Comparison of ENCODE assay signal across 24 mouse cellular contexts in genomic region chr2:58475578-58475977, GRCm38 (mm10). TPM values are rescaled to one million over a fixed set of nuclear protein-coding genes. Genes with fewer than 3 reads are reported as not detected.
DNase-seq lines count a peak whose midpoint lies in the region; ATAC-seq and TF ChIP-seq lines count a peak whose summit lies in the region.
"Had no signal": no experiment of that assay in that cellular context is flagged by ENCODE, and none has a peak within 500 bp of the region (broad histone marks: within the 10 kb centered on the region; RNA-seq: fewer than 3 reads in every experiment).

No protein-coding gene starts in this region.

- no peak overlapping the region for H3K9ac ChIP-seq in forebrain, embryonic 14.5 days (ENCODE audit: low read length)
- H3K9ac ChIP-seq: embryonic facial prominence, embryonic 13.5 days; hindbrain, embryonic 12.5 days had no signal

- no peak for TF ChIP-seq CTCF in brain, embryonic 14.5 days (IDR thresholded peaks at IDR 0.05; ENCODE audit: borderline replicate concordance, extremely low read depth, insufficient read depth, insufficient read length)
- TF ChIP-seq CTCF in olfactory bulb, adult 2 months (IDR thresholded peaks at IDR 0.05; ENCODE audit: insufficient read depth, low read depth, low read length): no peak
- TF ChIP-seq CTCF in cerebellum, adult 2 months (IDR thresholded peaks at IDR 0.05; ENCODE audit: borderline replicate concordance, insufficient read depth, low read depth, low read length): no peak

- peak; percentile 33 for DNase-seq in heart, adult 11 months
- DNase-seq in heart, adult 18-20 months: no peak
- DNase-seq in brain, embryonic 14.5 days (ENCODE audit: low read depth): peak; percentile 75
- DNase-seq in forebrain, embryonic 14.5 days (ENCODE audit: low spot score): peak; percentile 66
- DNase-seq in gastrocnemius, postnatal 25 days: no peak
- DNase-seq in cerebellum, adult 2 months: no peak
- DNase-seq: adrenal gland, postnatal 10 days; cerebellum, adult 11-12 months; cerebellum, adult 9-11 months; cerebellum, postnatal 36 days; gastrocnemius, postnatal 10 days; heart, postnatal 10 days; heart, postnatal 4 days had no signal

- no peak overlapping the region for H3K4me2 ChIP-seq in forebrain, embryonic 14.5 days (ENCODE audit: low read length)
- H3K4me2 ChIP-seq: embryonic facial prominence, embryonic 13.5 days; hindbrain, embryonic 12.5 days had no signal

- WGBS in forebrain, embryonic 14.5 days: 14% methylated on average over 8 of the region's 8 CpGs
- 33% methylated on average over 8 of the region's 8 CpGs for WGBS in olfactory bulb, adult 2 months
- 93% methylated on average over 8 of the region's 8 CpGs for WGBS in cerebellum, adult 2 months

- no peak for TF ChIP-seq POLR2A in brain, embryonic 14.5 days (IDR thresholded peaks at IDR 0.05; ENCODE audit: borderline replicate concordance, extremely low read depth, insufficient read depth, insufficient read length, poor library complexity, severe bottlenecking)
- TF ChIP-seq POLR2A in olfactory bulb, adult 2 months (IDR thresholded peaks at IDR 0.05; ENCODE audit: insufficient read depth, low read depth, low read length): no peak
- no peak for TF ChIP-seq POLR2A in cerebellum, adult 2 months (IDR thresholded peaks at IDR 0.05; ENCODE audit: borderline replicate concordance, insufficient read depth, low read length)

- H3K36me3 ChIP-seq in forebrain, embryonic 14.5 days (ENCODE audit: control insufficient read depth, insufficient read depth, low read length): peaks cover 20% of the 10 kb centered on the region

- H3K9me3 ChIP-seq in forebrain, embryonic 14.5 days (replicated peaks; ENCODE audit: control insufficient read depth, low read length): no peaks in the 10 kb centered on the region
- H3K9me3 ChIP-seq: embryonic facial prominence, embryonic 13.5 days; heart, embryonic 10.5 days; hindbrain, embryonic 12.5 days had no signal

- peak; percentile 70 for ATAC-seq in forebrain, embryonic 14.5 days
- ATAC-seq: hindbrain, embryonic 16.5 days; inflammation-experienced regulatory T-cells, adult 6 months had no signal

- H3K4me1 ChIP-seq in forebrain, embryonic 14.5 days (ENCODE audit: control insufficient read depth, insufficient read depth, low read length): peaks cover 10% of the 10 kb centered on the region; the same call in 1 of the 2 replicates
- peaks cover 13% of the 10 kb centered on the region for H3K4me1 ChIP-seq in olfactory bulb, adult 2 months (ENCODE audit: control insufficient read depth, insufficient read depth, low read length)
- no peaks in the 10 kb centered on the region; the same call in 1 of the 2 replicates for H3K4me1 ChIP-seq in cerebellum, adult 2 months (ENCODE audit: control insufficient read depth, insufficient read depth, low read length)
- H3K4me1 ChIP-seq: heart, embryonic 10.5 days; hindbrain, embryonic 12.5 days had no signal

- H3K27ac ChIP-seq in forebrain, embryonic 14.5 days (ENCODE audit: low read depth, low read length): peak overlapping the region; percentile 44; the same call in 1 of the 2 replicates
- peak overlapping the region; percentile 45; the same call in 1 of the 2 replicates for H3K27ac ChIP-seq in olfactory bulb, adult 2 months (ENCODE audit: insufficient read depth, low read depth, low read length)
- H3K27ac ChIP-seq in cerebellum, adult 2 months (ENCODE audit: insufficient read depth, low read length): no peak overlapping the region
- H3K27ac ChIP-seq: embryonic facial prominence, embryonic 13.5 days; heart, embryonic 10.5 days; hindbrain, embryonic 12.5 days had no signal

- H3K27me3 ChIP-seq in forebrain, embryonic 14.5 days (replicated peaks; ENCODE audit: control insufficient read depth, insufficient read depth, low read length): no peaks in the 10 kb centered on the region
- H3K27me3 ChIP-seq in cerebellum, adult 2 months (ENCODE audit: control insufficient read depth, insufficient read depth, low read length): no peaks in the 10 kb centered on the region
- H3K27me3 ChIP-seq: embryonic facial prominence, embryonic 13.5 days; hindbrain, embryonic 12.5 days had no signal

- no peak overlapping the region for H3K4me3 ChIP-seq in forebrain, embryonic 14.5 days (ENCODE audit: low read depth, low read length)
- H3K4me3 ChIP-seq in olfactory bulb, adult 2 months (ENCODE audit: insufficient read depth, low read depth, low read length): no peak overlapping the region
- H3K4me3 ChIP-seq in cerebellum, adult 2 months (replicated peaks; ENCODE audit: insufficient read depth, low read depth, low read length): no peak overlapping the region
- H3K4me3 ChIP-seq: embryonic facial prominence, embryonic 13.5 days; heart, embryonic 10.5 days; hindbrain, embryonic 12.5 days had no signal

RNA-seq across cellular contexts. Expression of gene Gm17409, which starts 5.7 kb away (rescaled TPM):
- total RNA-seq in heart, adult 18-20 months (2021): not detected
- polyA plus RNA-seq in brain, embryonic 14.5 days (2012; rRNA removed): not detected in 2 replicates
- not detected in 2 replicates for polyA plus RNA-seq in forebrain, embryonic 14.5 days (2014; fragmentation: Nextera tagmentation; extraction: Ambion mirVana)
- polyA plus RNA-seq in olfactory bulb, adult 2 months (2012; ENCODE audit: insufficient read depth, insufficient read length, low replicate concordance, missing spikeins): not detected in 2 replicates
- not detected for total RNA-seq in gastrocnemius, postnatal 25 days (2021)
- polyA plus RNA-seq in cerebellum, adult 2 months (2012; rRNA removed): not detected in 2 replicates
- total RNA-seq: adrenal gland, postnatal 10 days; adrenal gland, postnatal 4 days; gastrocnemius, postnatal 10 days; granulocyte monocyte progenitor cell, adult 5-6 weeks; heart, postnatal 10 days; heart, postnatal 4 days; MEL had no signal
- polyA plus RNA-seq: embryonic facial prominence, embryonic 13.5 days; frontal cortex, adult 2 months; heart, embryonic 10.5 days; heart, embryonic 14.5 days; hindbrain, embryonic 12.5 days; hindbrain, embryonic 16.5 days; inflammation-experienced regulatory T-cells, adult 6 months had no signal

Comparison
In these comparisons a context has a peak if more than half of its experiments do, and no peak if none do; other contexts are left out.
1. DNase-seq: peak in heart, adult 11 months (single experiment), brain, embryonic 14.5 days (single experiment) and forebrain, embryonic 14.5 days (single experiment); none in heart, adult 18-20 months (0 of 2), gastrocnemius, postnatal 25 days (single experiment) and cerebellum, adult 2 months (0 of 2).